Mouse (Mus musculus) bone marrow macrophage, adult 2 months (primary cell): ENCODE results near the gene Scd4.

ENCODE experiments used
- CTCF ChIP-seq: IDR thresholded peaks from 2 replicates; pipeline ENCODE4 v1.5.1; 2012; ENCODE audit warnings: low read depth, mild to moderate bottlenecking, low read length, moderate library complexity
- POLR2A ChIP-seq: IDR thresholded peaks from 2 replicates; pipeline ENCODE4 v1.6.1; 2012; ENCODE audit warnings: mild to moderate bottlenecking, low read depth, low read length, borderline replicate concordance

DNA sequence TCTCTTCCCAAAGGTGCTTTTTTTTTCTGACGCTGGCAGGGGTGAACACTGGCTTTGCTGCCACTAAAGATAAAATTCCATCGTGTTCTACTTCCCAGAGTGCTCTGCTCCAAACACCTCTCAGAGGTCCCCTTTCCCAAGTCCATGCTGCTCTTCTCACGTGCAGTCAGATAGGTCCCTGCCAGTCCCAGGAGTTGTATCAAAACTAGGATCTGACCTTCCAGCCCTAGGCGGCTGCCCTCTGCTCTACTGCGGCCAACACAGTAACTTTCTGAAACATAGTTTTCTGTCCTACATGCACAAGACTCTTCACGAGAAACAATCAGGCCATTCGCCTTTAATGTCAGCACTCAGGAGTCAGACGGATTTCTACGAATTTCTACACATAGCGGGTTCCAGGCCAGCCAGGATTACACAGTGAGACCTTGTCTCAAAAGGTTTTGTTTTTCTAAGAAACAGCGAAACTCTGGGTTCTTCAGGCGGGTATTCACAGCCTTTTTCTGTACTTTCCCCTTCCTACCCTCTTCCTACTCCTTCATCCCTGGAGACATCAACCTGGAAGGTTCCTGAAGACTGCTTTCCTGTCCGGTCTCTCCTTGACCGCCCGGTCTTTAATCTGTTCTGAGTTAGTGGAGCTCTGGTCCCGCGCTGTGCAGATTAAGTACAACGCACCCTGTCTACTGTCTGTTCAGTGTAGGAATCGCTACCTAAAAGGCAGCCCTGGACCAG lies 55.0 kb downstream of the Scd4 start:
- TF ChIP-seq CTCF: no peak
- no peak for TF ChIP-seq POLR2A
